Mouse (Mus musculus): ENCODE data around the gene Hapln2.

DNA sequence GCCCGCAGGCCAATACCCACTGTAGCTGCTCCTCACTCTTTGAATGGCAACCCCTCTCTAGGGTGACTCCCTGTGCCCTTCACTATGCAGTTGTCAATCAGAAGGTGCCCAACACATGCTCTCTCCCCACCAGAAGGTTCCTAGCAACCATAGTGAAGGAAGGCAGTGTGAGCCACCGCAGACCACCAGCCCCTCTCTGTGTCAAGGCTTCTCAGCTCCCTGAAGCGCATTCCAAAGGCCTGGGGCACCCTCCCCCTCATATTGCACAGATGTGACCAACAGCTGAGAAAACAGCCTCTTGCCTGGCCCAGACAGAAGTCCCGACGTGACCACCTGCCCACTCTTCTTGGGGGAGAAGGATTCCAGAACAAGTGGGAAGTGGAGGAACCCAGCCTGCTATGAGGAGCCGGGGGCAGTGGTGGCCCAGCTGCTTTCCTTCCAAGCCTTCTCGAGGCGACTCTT lies 55.1 kb downstream of the Hapln2 start:
- no peak for TF ChIP-seq CHD2 (IDR thresholded peaks at IDR 0.05; ENCODE audit: low read depth, low read length)
- TF ChIP-seq ZC3H11A (IDR thresholded peaks at IDR 0.05; ENCODE audit: borderline replicate concordance, low read depth, low read length), result no peak
- TF ChIP-seq HCFC1 (IDR thresholded peaks at IDR 0.05; ENCODE audit: borderline replicate concordance, insufficient read depth, low read length), result no peak
- no peak for TF ChIP-seq MAFK (IDR thresholded peaks at IDR 0.05; ENCODE audit: insufficient read depth, low read depth, low read length)
- TF ChIP-seq ZNF384 (IDR thresholded peaks at IDR 0.05; ENCODE audit: low read depth, low read length), result no peak
